Mouse (Mus musculus) yolk sac, embryonic 10.5 days (tissue): ENCODE measurements at regions not wholly inside any gene's neighbourhood (a gene's known extent, or its start where the extent isn't known, plus 50 kb on each side); places are given as distances from the start of the nearest gene placed in this dataset.
"Not testable (repeated sequence)": the region's sequence is repeated elsewhere in the genome, so short reads cannot be mapped to it uniquely, and the experiment has no call there.

Source experiments
- DNase-seq: peaks from one replicate; pipeline ENCODE4 v3.0.0-alpha.2; 2017; ENCODE audit warnings: low spot score

DNA sequence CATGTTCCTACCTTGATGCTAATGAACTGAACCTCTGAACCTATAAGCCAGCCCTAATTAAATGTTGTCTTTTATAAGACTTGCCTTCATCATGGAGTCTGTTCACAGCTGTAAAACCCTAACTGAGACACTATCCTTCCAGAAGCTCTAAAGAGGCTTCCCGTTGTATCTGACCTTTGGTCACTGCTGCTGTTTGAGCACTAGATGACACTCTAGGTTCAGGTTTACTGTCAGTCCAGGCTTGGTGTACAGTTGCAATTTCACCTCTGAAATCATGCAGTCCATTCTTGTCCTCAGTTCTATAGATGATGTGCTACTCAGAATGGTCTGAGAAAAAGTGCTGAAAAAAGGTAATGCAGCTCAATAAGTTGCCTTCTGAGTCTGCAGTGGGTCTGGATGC, 221.9 kb upstream of the Zpld1 start:
- no peak for DNase-seq

DNA sequence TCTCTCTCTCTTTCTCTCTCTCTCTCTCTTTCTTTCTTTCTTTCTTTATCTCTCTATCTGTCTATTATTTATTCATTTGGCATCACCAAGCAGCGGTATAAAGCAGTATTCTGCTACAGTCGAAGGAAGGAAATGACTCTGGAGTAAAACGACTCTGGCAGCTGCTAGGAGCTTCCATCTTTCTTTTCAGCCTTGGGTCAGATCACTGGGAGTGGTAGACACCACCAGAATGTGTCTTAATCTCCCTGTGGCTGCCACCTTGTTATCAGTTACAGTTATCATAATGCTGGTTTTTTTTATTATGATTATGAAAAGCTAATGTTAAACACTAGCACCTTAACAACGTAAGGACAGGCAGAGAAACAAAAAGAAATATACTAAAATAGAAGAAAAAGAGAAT, 219.2 kb upstream of the Zpld1 start:
- no peak for DNase-seq

DNA sequence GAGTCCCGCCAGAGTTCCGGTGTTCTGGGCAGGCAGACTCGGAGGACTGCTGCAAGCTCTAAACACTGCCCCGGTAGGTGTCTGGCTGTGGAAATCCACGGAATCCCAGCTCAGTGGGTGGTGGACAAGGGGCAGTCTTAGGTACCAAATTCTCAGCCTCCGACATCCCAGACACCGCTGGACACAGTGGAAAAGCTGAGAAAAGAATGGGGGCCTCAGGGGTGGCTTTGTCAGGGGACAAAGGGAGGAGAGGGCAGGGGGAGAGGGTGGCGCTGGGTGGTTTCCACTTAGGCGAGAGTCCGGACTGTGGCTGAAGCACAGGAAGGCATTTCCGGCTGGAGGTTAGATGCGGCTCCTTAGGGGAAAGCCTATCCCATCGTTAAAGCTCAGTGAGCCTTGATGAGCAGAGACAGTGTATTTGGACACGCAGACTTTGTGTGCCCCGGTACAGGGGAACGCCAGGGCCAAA, 217.5 kb upstream of the Zpld1 start:
- no peak for DNase-seq

DNA sequence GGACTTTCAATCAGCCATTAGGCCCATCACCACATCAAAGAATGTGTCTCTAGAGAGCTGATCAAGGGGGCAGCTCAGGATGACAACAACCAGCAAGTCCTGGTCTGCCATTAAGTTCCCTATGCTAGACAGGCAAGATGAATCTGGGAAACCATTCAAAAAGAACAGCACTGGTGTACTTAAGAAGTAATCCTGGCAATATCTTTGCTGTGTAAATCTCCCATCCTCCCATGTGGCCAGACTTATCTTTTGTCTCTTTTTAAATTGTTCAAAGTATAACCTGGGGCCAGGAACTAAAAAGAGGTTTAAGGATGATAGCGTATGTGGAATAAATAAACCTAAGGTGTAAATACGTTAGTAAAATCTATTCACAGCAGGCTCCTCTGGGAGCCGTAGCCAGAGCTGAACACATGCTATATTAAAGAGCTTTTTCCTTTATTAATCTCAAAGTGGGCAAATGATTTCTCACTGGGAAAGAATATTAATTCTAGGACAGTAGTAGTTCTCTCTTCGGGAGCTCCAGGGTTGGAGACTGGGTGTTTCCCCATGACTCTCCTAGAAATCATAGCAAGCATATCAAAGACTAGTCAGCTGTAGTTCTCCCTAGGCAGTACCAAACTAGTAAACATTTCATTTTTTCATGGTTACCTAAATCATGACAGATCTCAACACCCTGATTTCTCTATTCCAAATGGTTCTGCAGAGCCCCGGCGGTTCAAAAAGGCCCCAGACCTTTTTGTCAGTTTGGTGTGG, 216.8 kb upstream of the Zpld1 start:
- no peak for DNase-seq

DNA sequence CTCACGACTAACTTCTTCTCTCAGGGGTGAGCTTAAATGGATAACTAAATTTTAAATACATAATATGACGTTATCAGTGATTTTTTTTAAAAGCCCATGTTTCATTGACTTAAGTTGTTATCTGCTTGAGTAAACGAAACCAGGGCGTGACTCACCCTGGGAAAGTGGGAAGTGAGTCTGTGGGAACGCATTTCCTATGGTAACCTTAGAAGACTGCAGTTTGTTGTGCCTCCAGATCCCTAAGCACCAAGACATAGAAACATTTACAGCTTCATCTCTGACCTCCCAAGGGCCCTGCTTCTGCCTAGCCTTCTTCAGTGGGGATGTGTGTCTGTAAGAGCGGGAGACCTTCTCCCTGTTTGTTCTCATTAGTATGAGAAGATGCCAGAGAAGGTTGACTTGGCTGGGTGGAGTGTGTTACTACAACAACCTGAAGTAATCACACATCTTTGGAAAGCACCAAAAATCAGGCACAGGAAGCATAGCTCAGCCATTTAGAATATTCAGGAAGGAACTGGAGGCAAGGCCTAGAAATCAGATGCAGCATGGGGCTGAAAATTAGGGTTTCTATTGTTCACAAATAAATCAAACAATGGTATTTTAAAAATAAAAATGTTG, 207.1 kb upstream of the Zpld1 start:
- DNase-seq, result peak; percentile 8

DNA sequence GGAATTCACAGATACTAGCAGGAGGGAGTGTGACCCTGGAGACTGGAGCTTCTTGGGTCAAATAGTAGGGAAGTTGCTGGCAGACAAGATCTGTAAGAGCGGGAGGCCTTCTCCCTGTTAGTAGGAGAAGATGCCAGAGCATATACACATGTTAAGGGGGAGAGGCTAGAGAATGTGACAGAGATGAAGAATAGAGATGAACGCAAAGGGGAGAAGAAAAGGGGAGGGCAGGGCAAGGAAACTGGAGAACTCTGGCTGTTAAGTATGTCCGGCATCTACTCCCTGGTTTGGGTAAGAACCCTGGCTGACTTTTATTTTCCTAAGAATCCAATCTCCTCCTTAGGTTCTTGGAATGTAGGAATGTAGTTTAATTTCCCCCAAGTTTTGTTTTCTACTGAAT, 206.5 kb upstream of the Zpld1 start:
- DNase-seq, result no peak

DNA sequence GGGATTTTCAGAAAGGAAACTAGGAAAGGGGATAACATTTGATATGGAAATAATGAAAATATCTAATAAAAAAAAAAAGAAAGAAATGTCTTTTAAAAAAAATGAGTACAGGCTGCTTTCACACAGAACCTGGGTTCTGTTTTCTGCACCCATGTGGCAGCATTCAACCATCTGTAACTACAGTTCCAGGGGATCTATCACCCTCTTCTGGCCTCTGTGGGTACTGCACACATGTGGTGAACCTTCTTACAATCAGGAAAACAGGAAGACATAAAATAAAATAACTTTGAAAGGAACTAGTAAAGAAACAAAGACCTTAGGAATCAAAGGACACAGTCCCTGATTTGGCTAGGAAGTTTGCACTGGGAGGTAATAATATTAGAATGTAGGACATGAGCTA, 205.5 kb upstream of the Zpld1 start:
- DNase-seq, result no peak

DNA sequence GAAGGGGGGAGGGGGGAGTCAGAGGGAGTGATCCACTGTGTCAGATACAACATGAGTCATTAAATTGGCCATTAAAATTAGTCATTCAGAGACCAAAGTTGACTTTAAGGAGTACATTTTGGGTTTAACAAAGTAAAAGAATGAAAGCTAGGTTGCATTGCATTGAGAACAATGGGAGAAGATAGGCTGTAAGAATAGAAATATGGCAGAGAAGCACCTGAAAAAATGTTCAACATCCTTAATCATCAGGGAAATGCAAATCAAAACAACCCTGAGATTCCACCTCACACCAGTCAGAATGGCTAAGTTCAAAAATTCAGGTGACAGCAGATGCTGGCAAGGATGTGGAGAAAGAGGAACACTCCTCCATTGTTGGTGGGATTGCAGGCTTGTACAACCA, 202.0 kb upstream of the Zpld1 start:
- not testable (repeated sequence) for DNase-seq

GRCm38 (mm10) chr16:55495051-55495450, 197.3 kb upstream of the Zpld1 start:
- no peak for DNase-seq

GRCm38 (mm10) chr16:55494162-55494561, 196.4 kb upstream of the Zpld1 start:
- DNase-seq, result no peak

DNA sequence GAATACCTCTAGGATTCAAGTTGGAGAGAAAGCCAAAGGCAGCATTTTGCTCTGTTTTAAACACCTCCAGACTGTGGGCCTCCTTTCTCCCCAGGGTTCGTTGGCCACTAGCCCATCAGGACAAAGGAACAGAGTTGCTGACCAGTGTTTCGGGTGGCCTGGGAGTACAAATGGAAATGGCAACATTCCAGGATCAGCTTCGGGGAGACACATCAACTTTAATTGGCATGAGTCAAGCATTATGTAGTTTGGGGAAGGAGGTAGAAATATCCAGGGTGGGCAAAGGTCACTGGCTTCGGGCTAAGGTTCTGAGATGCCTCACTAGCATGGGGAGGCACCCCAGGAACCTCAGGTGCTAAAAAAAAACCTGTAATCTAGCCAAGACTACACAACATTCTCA, 194.3 kb upstream of the Zpld1 start:
- no peak for DNase-seq

DNA sequence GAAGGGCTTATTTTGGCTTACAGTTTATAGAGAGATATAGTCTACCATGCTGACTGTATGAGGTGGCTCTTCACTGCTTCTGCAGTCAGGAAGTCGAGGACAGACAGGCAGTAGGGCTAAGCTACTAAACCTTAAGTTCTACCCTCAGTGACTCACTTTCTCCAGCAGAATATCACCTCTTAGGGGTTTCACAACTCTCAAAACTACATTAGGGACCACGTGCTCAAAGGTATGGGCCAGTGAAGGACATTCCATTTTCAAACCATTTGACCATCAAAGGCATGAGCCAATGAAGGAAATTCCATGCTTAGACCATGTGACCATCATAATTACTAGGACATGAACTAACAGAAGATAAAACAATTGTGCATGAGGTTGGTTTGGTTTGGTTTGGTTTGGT, 186.6 kb upstream of the Zpld1 start:
- no peak for DNase-seq

DNA sequence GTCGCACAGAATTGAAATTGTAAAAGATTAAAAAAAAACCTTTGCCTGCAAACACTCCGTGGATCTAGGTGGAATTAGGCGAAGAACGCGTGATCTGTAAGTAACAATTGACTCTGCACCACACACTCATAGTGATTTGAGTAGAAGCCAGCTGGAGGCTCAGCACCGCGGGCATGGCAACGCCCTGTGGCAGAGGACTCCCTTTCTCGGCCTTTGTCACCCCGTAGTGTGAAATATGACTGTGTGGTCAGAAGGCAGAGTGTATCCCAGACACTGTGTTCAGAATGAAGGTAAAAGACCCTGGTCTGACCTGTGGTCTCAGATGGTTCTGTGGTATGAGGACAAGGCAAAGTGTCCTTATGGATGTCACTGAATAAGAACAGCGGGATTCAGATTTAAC, 183.0 kb upstream of the Zpld1 start:
- no peak for DNase-seq

- no peak for DNase-seq
Observed at GRCm38 (mm10) chr16:55480304-55480703, 182.5 kb upstream of the Zpld1 start.

DNA sequence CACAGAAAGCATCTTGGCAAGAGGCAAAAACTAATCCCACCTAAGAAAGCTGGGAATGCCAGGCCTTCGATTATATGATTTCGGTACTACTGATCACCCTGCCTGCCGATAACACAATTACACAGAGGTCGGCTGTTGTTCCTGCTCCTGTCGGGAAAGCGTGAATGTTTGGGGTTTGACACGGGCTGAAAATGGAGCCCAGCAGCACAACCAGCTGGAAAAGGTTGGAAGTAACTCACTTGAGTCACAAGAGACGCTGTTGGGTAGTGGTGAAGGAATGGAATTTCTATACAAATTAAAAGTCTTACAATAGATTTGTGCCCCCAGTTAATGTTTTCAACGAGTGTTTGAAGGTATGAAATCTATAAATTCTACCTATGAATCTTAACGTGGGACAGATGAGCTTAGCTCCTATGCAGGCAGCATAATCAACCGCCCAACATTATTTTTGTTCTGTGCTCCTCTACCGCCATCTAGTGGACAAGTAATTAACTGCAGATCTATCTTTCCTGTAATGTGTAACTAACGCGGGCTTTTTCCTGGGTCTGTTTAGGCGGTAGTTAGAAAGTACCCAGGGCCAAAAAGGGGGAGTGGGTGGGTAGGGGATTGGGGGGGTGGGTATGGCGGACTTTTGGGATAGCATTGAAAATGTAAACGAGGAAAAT, 178.9 kb upstream of the Zpld1 start:
- DNase-seq, result peak; percentile 40

DNA sequence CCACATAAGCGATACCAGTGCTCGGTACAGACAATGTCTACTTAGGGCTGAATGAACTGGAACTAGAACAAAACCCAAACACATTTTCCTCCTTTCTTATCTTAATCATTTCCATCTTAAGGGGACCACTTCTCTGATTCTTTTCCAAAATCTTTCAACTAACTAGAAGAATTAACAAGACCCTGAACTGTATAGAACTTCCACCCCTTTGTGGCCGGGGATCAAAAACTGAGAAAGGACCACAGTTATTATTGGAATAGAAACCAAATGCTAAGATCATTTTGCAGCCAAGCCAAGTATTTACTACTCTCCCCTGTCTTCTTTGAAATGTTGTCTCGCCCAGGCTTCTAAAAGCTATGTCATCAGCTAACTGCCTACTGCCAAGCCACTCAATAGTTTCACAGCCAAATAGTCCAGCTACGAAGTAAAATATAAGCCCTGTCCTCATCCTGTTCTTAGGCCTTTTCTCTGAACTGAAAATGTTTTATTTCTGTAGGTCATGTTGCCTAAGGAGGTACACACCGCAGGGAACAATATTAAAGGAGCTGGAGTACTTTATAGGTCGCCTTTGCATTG, 177.3 kb upstream of the Zpld1 start:
- DNase-seq, result no peak

DNA sequence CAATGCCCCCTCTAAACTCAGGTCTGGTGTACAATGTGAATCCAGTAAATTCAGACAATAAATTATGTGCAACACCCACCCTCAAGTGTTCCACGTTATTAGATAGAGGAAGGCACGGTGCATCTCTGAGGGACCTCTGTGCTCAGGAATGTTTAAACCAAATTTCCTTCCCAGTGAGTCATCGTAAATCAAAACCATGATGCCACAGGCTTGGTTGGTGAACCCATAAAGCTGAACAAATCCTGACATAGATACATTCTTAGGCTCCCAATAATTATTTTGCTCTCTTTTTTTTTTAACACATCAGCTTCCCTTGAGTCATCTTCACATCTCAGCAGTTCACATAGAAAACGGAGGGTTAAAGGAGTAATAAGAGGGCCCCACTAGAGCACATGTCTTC, 173.6 kb upstream of the Zpld1 start:
- no peak for DNase-seq

- no peak for DNase-seq
Observed at GRCm38 (mm10) chr16:55470721-55471120, 172.9 kb upstream of the Zpld1 start.

DNA sequence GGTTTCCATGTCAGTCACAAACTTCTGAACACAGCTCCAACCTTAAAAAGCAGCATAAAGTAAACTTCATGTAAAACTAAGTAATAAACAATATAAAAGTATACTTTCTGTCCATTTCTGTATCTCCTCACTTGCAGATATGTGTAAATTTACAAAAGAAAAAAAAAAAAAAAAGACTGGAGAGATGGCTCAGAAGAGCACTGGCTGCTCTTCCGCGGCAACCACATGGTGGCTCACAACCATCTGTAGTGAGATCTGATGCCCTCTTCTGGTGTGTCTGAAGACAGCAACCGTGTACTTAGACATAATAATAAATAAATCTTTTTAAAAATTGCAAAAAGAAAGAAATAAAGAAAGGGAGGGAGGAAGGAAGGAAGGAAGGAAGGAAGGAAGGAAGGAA, 171.9 kb upstream of the Zpld1 start:
- no peak for DNase-seq

- DNase-seq, result peak; percentile 57
Observed at GRCm38 (mm10) chr16:55468833-55469458, 171.2 kb upstream of the Zpld1 start.

GRCm38 (mm10) chr16:55460519-55460918, 162.7 kb upstream of the Zpld1 start:
- no peak for DNase-seq

DNA sequence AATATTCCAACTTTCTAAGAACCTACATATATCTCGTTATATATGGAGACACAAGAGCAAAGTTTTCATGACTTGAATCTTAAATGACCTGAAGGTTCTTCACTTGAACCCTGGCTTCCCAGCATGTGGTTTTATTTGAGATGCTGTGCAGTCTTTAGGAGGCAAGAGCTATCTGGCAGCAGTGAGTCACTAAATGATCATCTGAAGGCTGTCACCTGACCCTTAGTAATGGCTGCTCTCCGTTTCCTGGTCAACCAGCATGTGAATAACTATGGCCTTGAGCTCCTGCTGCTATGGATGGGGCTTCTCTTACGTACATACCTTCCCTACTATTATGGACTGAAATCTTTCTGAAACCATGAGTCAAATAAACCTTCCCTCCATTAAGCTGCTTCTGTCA, 149.8 kb upstream of the Zpld1 start:
- DNase-seq, result no peak
